Mouse (Mus musculus) kidney, adult 2 months (tissue): ENCODE results near the gene Rnf114. TPM values are rescaled to one million over a fixed set of nuclear protein-coding genes. Genes with fewer than 3 reads are reported as not detected.

Experiments used
- DNase-seq: peaks from one replicate; pipeline ENCODE4 v3.0.0; 2021
- H3K27ac ChIP-seq: fragments of 200-500 bp; 2 replicates; pipeline ENCODE4 v1.5.1; 2012; ENCODE audit warnings: low read depth, low read length, control low read depth, inconsistent platforms; ENCODE audit not compliant: insufficient read depth
- H3K27me3 ChIP-seq: fragments of 200-500 bp; replicated peaks from 2 replicates; pipeline ENCODE4 v1.6.1; 2012; ENCODE audit warnings: mild to moderate bottlenecking, moderate library complexity, low read length, inconsistent platforms; ENCODE audit not compliant: control insufficient read depth, insufficient read depth
- H3K36me3 ChIP-seq: fragments of 200-500 bp; 2 replicates; pipeline ENCODE4 v1.6.1; 2012; ENCODE audit warnings: mild to moderate bottlenecking, moderate library complexity, low read length, inconsistent platforms; ENCODE audit not compliant: control insufficient read depth, insufficient read depth
- H3K4me1 ChIP-seq: fragments of 200-500 bp; 2 replicates; pipeline ENCODE4 v1.6.1; 2011; ENCODE audit warnings: low read length; ENCODE audit not compliant: control insufficient read depth, insufficient read depth
- H3K4me3 ChIP-seq: fragments of 200-500 bp; 2 replicates; pipeline ENCODE4 v1.5.1; 2011; ENCODE audit warnings: mild to moderate bottlenecking, low read depth, low read length, control low read depth; ENCODE audit not compliant: insufficient read depth
- CTCF ChIP-seq: fragments of 200-500 bp; conservative IDR thresholded peaks from 2 replicates; pipeline ENCODE4 v1.5.1; 2011; ENCODE audit warnings: low read depth, mild to moderate bottlenecking, control low read depth, low read length, moderate library complexity, mixed read lengths; ENCODE audit not compliant: insufficient read depth, insufficient read length
- POLR2A ChIP-seq: fragments of 200-500 bp; IDR thresholded peaks from one replicate; pipeline ENCODE4 v1.6.1; 2011; ENCODE audit warnings: low read depth, low read length, control low read depth
- WGBS: fragments of 180-500 bp; shearing (Covaris S2); methylation state at CpG from one replicate; pipeline ENCODE4 v1.1.7; 2018; 5-methylcytosine and 5-hydroxymethylcytosine counted together
- polyA plus RNA-seq: library from polyadenylated mRNA; depleted of rRNA; stranded (reverse); fragments of >200 nt; gene quantifications from 2 replicates; pipeline ENCODE4 v1.2.3, GENCODE M21; 2012

Rnf114 gene
- polyA plus RNA-seq, 1 experiment = 98.2 TPM

DNA sequence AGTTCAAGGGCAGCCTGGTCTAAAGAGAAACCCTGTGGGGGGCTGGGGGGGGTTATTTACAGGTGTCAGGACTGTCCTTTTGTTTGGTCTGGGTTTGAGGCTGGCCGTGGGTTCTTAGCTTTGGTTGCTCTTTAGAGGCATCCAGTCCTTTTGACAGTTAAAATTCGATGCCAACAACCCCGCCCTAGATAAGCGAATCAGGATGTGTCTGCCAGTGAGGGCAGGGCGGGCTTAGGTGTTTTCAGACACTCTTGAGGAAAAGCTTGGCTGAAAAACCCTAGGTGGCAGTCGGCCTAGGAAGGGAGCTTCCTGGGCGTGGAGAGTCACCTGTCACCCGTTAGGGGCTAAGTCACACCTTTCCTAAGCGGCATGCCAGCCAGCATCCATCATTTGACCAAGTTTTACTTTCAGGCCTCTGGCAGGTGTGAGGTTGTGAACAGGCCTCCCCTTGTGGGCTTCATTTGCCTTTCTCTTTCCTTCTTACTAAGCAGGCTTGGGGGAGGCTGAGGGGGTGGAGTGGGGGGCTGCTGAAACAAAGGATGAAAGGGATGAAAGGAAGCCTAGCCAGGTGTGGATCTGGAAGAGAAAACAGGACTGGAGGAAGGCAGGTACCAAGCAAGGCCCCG, 44.0 kb downstream of the Rnf114 start:
- Histone ChIP-seq H3K36me3 (no peaks in the 10 kb centered on the region), H3K27me3 (no peaks in the 10 kb centered on the region), H3K4me1 (no peaks in the 10 kb centered on the region), H3K4me3 (no peak overlapping the region), H3K27ac (no peak overlapping the region)
- no peak for DNase-seq
- 70% methylated on average over 10 of the region's 10 CpGs for WGBS
- no peak for TF ChIP-seq POLR2A
- TF ChIP-seq CTCF = no peak

DNA sequence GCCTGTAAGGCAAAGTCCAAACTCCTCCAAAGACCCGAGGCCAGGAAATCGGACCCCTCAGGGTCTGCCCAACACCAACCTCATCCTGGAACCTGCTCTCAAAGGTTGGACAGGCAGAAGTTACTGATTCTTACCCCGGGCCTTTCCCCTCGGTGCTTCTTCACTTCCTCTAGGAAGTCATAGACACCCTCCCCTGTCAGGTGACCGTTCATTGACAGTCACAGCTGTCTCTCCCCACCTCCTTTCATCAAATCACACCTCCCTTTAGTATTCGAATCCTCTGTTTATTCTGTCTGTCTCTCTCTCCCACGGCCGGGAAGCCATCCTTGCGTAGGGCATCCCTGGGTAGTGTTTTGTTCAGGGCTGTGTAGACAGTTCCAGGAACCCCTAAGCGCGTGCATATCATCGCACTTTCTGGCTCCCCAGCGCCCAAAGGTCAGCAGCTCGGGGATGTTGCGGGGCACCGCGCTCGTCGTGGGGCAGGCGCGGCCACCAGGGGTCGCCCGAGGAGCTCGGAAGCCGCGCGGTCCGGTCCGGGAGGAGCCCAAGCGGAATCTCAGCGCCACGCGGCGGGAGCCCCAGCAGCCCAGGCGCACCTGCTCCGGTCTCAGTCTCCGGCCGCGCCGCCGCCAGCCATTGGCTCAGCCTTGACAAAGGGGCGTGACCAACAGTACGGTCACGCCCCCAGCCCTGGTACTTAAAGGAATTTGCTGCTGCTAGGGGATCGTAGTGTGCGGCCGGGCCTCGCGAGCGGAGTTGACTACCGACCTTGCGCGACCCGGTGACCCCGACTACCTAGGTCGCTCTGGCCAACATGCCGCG, 45.2 kb downstream of the Rnf114 start, which contains the start of gene Snai1:
Snai1 (plus strand) TSS at position 720 of the 822 bp plus-strand sequence.
- Histone ChIP-seq H3K4me3 (peak within 1 kb of the TSS; percentile 45), H3K27ac (0 out of 2 replicates have a peak within 1 kb of the TSS, but pooled peaks have one; percentile 14), H3K27me3 (no peaks in the 10 kb centered on the region), H3K4me1 (no peaks in the 10 kb centered on the region), H3K36me3 (no peaks in the 10 kb centered on the region)
- TF ChIP-seq CTCF (peak; percentile 71), POLR2A (peak; percentile 69)
- under 1% methylated on average over 58 of the region's 58 CpGs for WGBS
- peak; percentile 97 for DNase-seq

DNA sequence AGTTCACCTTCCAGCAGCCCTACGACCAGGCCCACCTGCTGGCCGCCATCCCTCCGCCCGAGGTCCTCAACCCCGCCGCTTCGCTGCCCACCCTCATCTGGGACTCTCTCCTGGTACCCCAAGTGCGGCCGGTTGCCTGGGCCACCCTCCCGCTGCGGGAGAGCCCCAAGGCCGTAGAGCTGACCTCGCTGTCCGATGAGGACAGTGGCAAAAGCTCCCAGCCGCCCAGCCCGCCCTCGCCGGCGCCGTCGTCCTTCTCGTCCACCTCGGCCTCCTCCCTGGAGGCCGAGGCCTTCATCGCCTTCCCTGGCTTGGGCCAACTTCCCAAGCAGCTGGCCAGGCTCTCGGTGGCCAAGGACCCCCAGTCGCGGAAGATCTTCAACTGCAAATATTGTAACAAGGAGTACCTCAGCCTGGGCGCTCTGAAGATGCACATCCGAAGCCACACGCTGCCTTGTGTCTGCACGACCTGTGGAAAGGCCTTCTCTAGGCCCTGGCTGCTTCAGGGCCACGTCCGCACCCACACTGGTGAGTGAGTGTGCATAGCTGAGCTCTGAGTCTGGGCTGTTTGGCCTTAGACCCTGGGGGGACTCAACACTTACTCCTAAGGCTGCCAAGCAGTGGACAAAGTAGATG, 46.3 kb downstream of the Rnf114 start:
- H3K27ac ChIP-seq = 0 out of 2 replicates have a peak overlapping the region, but pooled peaks have one; percentile 33
- TF ChIP-seq POLR2A (no peak), CTCF (no peak)
- DNase-seq = no peak
- no peaks in the 10 kb centered on the region for H3K36me3 ChIP-seq
- 0 out of 2 replicates have a peak, but pooled peaks cover 2% of the 10 kb centered on the region for H3K4me1 ChIP-seq
- WGBS = 65% methylated on average over 32 of the region's 34 CpGs
- H3K27me3 ChIP-seq = no peaks in the 10 kb centered on the region
- peak overlapping the region; percentile 45 for H3K4me3 ChIP-seq

DNA sequence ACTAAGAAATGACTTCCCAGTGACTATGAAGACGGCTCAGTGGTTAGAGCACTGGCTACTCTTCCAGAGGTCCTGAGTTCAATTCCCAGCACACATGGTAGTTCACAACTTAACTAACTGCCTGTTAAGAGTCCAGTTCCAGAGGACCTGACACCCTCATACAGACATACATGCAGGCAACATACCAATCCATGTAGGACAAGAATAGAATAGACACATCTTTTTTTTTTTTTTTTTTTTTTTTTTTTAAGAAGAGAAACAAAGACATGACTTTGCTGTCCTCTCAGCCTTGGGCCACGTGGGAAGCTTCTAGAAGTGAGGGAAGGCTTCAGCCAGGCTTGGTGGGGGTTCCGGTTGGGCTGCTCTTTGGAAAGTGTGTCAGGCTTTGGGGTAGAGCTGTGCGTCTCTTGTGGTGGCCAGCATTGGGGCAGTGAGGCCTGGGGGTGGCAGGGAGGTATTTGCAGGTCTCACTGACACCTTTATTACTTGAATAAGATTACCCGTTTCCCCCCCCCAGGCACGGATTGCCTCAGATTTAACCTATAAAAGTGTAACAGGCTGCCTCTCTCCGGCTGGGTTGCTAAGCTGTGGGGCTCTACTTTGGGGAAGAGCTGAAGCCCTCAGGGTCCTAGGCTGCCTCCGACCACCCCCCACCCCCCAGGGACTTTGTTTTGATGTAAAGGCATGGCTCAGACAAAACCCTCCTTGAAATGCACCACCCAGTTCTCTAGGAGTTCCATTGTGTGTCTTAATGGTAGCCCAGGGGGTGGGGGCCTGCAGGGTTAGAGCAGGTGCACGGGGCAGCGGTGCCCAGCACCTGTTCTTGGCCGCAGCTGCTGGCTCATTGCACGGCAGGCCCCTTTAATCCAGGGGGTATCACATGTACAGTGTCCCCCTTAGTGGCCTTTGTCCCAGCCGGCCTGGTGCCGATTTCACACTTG, 47.4 kb downstream of the Rnf114 start:
- 0 out of 2 replicates have a peak, but pooled peaks cover 2% of the 10 kb centered on the region for H3K4me1 ChIP-seq
- WGBS = 59% methylated on average over 14 of the region's 14 CpGs
- H3K27me3 ChIP-seq = no peaks in the 10 kb centered on the region
- TF ChIP-seq CTCF = no peak
- TF ChIP-seq POLR2A = no peak
- DNase-seq = no peak
- no peaks in the 10 kb centered on the region for H3K36me3 ChIP-seq
- peak overlapping the region; percentile 45 for H3K4me3 ChIP-seq
- 0 out of 2 replicates have a peak overlapping the region, but pooled peaks have one; percentile 33 for H3K27ac ChIP-seq

DNA sequence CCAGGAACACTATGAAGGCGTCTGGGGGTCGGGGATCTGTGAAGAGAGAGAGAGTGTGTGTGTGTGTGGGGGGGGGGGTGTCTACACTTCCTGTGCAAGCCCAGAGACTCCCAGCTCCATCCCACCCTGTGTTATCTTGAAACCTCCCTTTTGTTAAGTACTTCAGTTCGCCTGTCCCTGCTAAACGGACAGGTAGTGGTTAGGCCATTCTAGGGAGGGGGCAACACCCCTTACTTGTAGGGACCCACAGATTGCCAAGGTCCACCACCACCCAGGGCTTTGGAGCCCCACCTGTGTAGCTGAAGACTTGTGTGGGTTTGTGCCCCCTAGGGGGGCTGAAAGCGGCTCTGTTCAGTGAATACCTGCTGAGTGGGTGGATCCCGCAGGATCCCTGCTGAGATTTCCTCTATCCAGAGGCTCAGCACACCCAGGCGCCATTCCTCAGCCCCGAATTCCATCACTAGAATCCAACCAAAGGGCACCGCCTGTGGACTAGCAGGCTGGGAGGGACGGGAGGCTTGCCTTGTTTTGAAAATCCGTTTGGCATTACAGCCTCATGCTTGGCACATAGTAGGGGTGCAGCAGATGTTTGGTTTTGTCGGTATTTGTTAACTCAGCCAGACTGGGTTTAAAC, 48.1 kb downstream of the Rnf114 start:
- no peaks in the 10 kb centered on the region for H3K27me3 ChIP-seq
- H3K27ac ChIP-seq = 0 out of 2 replicates have a peak overlapping the region, but pooled peaks have one; percentile 17
- no peak for DNase-seq
- no peaks in the 10 kb centered on the region for H3K36me3 ChIP-seq
- H3K4me1 ChIP-seq = 0 out of 2 replicates have a peak, but pooled peaks cover 2% of the 10 kb centered on the region
- 60% methylated on average over 12 of the region's 12 CpGs for WGBS
- TF ChIP-seq POLR2A = no peak
- no peak for TF ChIP-seq CTCF
- peak overlapping the region; percentile 45 for H3K4me3 ChIP-seq

DNA sequence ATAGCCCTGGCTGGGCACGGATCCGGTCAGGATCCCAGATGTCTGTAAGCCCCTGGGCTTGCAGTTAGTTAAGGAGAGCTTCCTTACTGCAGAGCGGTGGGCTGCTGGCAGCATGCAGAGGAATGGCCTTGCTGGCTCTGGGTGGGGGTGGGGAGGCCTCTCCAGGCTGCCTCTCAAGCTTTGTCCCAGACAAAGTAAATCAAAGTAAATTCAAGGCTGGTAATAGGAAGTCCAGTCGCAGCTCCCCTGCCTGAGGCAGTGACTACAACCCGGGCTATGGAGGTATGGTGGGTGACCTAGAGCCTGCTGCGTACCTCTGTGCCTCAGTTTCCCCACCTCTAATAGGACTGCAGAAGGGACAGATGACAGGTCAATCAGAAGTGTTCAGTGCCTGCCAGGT, 48.9 kb downstream of the Rnf114 start:
- WGBS = 53% methylated on average over 6 of the region's 6 CpGs
- no peak for DNase-seq
- Histone ChIP-seq H3K27me3 (no peaks in the 10 kb centered on the region), H3K4me3 (peak overlapping the region; percentile 22; the same call in 1 of the 2 replicates), H3K27ac (0 out of 2 replicates have a peak overlapping the region, but pooled peaks have one; percentile 17), H3K4me1 (0 out of 2 replicates have a peak, but pooled peaks cover 2% of the 10 kb centered on the region), H3K36me3 (no peaks in the 10 kb centered on the region)
- no peak for TF ChIP-seq POLR2A
- TF ChIP-seq CTCF = no peak
